Mouse (Mus musculus) heart, embryonic 16.5 days (tissue): ENCODE measurements around the gene Glyatl3. TPM values are rescaled to one million over a fixed set of nuclear protein-coding genes. Genes with fewer than 3 reads are reported as not detected.

Source experiments
- ATAC-seq: fragments of 200-750 bp; cut with Nextera tagmentation; replicated peaks from 2 replicates; pipeline ENCODE4 v1.8.0; 2017; ENCODE audit warnings: moderate number of reproducible peaks; ENCODE audit not compliant: insufficient read depth, low FRiP score; ENCODE audit errors: extremely low read depth
- H3K27ac ChIP-seq: fragments of 300-500 bp; sonication (generic); 2 replicates; pipeline ENCODE4 v1.5.1; 2014; ENCODE audit warnings: mild to moderate bottlenecking, low read length, control low read depth, moderate library complexity
- H3K27me3 ChIP-seq: fragments of 300-500 bp; sonication (generic); 2 replicates; pipeline ENCODE4 v1.6.1; 2014; ENCODE audit warnings: low read length, mixed read lengths; ENCODE audit not compliant: control insufficient read depth, insufficient read depth
- H3K36me3 ChIP-seq: fragments of 300-500 bp; sonication (generic); 2 replicates; pipeline ENCODE4 v1.6.1; 2014; ENCODE audit not compliant: control insufficient read depth, insufficient read depth
- H3K4me1 ChIP-seq: fragments of 300-500 bp; sonication (generic); 2 replicates; pipeline ENCODE4 v1.6.1; 2014; ENCODE audit warnings: low read length, mixed read lengths; ENCODE audit not compliant: control insufficient read depth, insufficient read depth
- H3K4me2 ChIP-seq: fragments of 300-500 bp; sonication (generic); 2 replicates; pipeline ENCODE4 v1.6.1; 2014; ENCODE audit warnings: low read depth, mild to moderate bottlenecking, control low read depth, low read length
- H3K4me3 ChIP-seq: fragments of 300-500 bp; sonication (generic); 2 replicates; pipeline ENCODE4 v1.5.1; 2014; ENCODE audit warnings: mild to moderate bottlenecking, control low read depth, low read length
- H3K9ac ChIP-seq: fragments of 300-500 bp; sonication (generic); 2 replicates; pipeline ENCODE4 v1.6.1; 2014; ENCODE audit warnings: low read length, control low read depth
- H3K9me3 ChIP-seq: fragments of 300-500 bp; sonication (generic); replicated peaks from 2 replicates; pipeline ENCODE4 v1.6.1; 2016; ENCODE audit warnings: low read length; ENCODE audit not compliant: control insufficient read depth
- WGBS: fragments of 180-500 bp; shearing (Covaris S2); extraction: QIAGEN DNeasy Blood & Tissue Kit; methylation state at CpG from one replicate; pipeline ENCODE4 v1.1.7; 2014; 5-methylcytosine and 5-hydroxymethylcytosine counted together
- polyA plus RNA-seq: library from polyadenylated mRNA; unstranded; fragments of >200 nt; fragmentation: Nextera tagmentation; extraction: Ambion mirVana; gene quantifications from 2 replicates; pipeline ENCODE4 v1.2.1, GENCODE M21; 2015

Gene Glyatl3
- polyA plus RNA-seq, 1 experiment from 2014 or later = not detected

DNA sequence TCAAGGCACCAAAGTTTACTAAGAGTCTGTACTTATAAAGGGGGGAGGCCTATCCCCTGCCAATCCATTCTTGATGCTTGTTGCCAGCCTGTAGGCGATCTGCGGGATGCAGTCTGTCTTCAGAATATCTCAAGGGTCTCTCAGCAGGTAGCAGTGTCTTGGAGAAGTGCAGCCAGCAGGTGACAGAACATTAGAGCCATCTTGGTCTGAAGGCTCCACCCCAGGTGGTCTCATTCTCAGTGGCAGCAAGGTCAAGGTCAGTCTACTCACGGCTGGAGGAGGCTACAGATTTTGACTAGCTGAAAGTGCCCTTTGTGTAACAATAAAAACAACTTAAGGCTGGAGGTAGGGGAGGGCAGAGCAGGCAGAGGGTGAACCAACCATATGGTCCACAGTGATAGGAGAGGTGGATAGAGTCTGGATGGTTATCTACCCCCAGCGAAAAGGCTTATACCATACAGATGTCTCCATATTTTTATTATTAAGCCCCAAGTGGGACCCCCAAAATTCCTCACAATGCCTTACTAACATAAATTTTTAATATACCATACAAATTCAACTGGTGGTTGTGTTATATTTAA, 14.3 kb downstream of the Glyatl3 start:
- Histone ChIP-seq H3K9me3 (no peaks in the 10 kb centered on the region), H3K4me1 (0 out of 2 replicates have a peak, but pooled peaks cover 2% of the 10 kb centered on the region), H3K27me3 (no peaks in the 10 kb centered on the region), H3K36me3 (no peaks in the 10 kb centered on the region), H3K4me3 (no peak overlapping the region), H3K4me2 (no peak overlapping the region), H3K9ac (no peak overlapping the region), H3K27ac (no peak overlapping the region)
- no peak for ATAC-seq
- 50% methylated on average over 4 of the region's 4 CpGs for WGBS

- WGBS = 63% methylated on average over 1 of the region's 1 CpGs
- Histone ChIP-seq H3K9me3 (no peaks in the 10 kb centered on the region), H3K27me3 (no peaks in the 10 kb centered on the region), H3K9ac (no peak overlapping the region), H3K4me3 (no peak overlapping the region), H3K4me2 (no peak overlapping the region), H3K36me3 (no peaks in the 10 kb centered on the region), H3K27ac (no peak overlapping the region), H3K4me1 (no peaks in the 10 kb centered on the region)
- ATAC-seq = no peak
Measured at GRCm38 (mm10) chr17:40896863-40897262, 17.3 kb downstream of the Glyatl3 start.

DNA sequence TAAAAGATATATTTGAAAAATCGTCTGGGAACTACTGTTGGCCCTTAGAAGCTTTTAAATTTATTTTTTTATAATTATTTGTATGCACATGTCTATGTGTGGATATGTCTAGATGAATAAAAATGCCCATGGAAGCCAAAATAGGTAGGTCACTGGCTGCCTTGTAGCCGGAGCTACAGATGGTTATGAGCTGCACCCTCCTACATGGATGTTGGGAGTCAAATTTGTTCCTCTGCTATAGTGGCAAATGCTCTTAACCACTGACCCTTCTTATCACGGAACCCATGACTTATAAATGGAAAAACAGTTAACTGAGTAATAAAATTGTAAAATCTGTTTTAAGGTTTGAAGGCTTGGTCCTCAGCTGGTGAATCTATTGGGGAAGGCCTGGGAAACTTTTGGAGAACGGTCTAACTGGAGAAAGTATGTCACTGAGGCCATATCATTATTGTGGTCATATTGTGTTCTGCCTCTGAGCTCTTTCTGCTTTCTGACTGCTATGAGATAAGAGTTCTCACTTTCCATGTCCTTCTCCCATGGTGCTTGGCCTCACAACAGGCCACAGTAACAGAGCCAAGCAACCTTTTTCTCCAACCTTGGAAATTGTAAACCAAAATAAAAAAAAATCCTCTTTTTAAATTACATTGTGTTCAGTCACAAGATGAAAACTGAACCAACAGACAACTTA, 26.2 kb downstream of the Glyatl3 start:
- no peaks in the 10 kb centered on the region for H3K36me3 ChIP-seq
- H3K4me3 ChIP-seq = no peak overlapping the region
- no peak overlapping the region for H3K4me2 ChIP-seq
- no peak for ATAC-seq
- no peak overlapping the region for H3K9ac ChIP-seq
- WGBS = 73% methylated on average over 4 of the region's 4 CpGs
- H3K9me3 ChIP-seq = no peaks in the 10 kb centered on the region
- H3K27ac ChIP-seq = no peak overlapping the region
- no peaks in the 10 kb centered on the region for H3K27me3 ChIP-seq
- no peaks in the 10 kb centered on the region for H3K4me1 ChIP-seq

- 74% methylated on average over 4 of the region's 4 CpGs for WGBS
- H3K4me2 ChIP-seq = no peak overlapping the region
Measured at GRCm38 (mm10) chr17:40885155-40885554, 29.0 kb downstream of the Glyatl3 start.

DNA sequence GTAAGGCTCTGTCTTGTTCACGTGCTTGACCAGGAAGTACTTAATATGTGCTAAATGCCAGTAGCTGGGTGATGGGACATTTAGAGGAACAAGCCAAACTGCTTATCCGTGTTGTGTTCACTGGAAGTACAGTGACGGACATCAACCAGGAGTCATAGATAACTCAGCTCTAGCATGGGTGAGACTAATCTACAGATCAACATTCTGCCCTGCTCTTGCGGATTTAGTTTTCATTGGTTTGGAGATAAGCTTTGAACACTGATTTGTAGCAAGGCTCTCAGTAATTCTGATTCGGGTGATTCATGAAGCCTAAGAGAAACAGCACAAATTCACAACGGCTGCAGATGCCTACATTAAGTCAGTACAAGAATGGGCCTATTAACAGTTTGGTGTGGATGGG, 32.0 kb downstream of the Glyatl3 start:
- Histone ChIP-seq H3K4me2 (no peak overlapping the region), H3K9ac (no peak overlapping the region), H3K27ac (no peak overlapping the region), H3K9me3 (no peaks in the 10 kb centered on the region), H3K27me3 (no peaks in the 10 kb centered on the region), H3K36me3 (no peaks in the 10 kb centered on the region), H3K4me1 (peaks cover 15% of the 10 kb centered on the region), H3K4me3 (no peak overlapping the region)
- no peak for ATAC-seq
- 90% methylated on average over 6 of the region's 6 CpGs for WGBS

More at GRCm38 (mm10) chr17:40885155-40885554, 29.0 kb downstream of the Glyatl3 start:
- H3K4me3 ChIP-seq = no peak overlapping the region
- H3K27ac ChIP-seq = no peak overlapping the region
- no peak for ATAC-seq
- H3K9me3 ChIP-seq = no peaks in the 10 kb centered on the region
- H3K27me3 ChIP-seq = no peaks in the 10 kb centered on the region
- no peak overlapping the region for H3K9ac ChIP-seq
- H3K36me3 ChIP-seq = no peaks in the 10 kb centered on the region
- peaks cover 3% of the 10 kb centered on the region; the same call in 1 of the 2 replicates for H3K4me1 ChIP-seq

DNA sequence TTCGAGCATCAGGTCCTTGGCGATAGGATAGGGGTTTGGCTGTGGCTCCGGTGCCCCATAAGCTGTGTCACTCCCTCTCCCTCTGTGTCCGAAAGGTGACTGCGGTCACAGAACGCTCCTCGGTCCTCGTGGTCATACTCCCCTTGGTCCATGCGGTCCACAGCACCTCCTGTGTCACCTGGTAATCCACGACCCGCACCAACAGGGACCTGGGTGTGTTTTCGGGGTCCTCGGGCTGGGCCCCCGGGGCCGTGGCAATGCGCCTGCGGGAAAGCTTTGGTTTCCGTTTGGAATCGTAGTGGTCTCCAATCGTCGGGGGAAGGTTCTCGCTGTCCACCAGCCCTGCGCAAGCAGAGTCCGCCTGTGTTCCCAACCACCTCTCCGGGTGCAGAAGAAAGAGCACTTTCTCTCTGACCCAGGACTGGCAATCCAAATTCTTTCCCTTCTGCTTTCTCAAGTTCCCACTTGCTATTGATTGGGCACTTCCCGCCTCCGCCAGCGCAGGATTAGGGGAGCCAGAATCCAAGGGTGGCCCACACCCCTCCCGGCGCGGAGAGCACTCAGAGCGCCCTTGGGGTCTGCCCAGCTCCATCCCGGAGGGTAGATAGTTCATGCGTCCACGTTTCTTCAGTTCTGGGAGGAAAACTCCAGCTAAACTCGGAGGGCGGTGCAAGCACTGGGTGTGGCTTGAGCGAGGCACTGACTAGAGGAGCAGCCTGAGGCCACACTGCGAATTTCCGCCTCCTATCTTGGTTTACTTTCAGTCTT, 34.0 kb downstream of the Glyatl3 start, which contains the start of gene 9130008F23Rik:
Gene 9130008F23Rik, minus strand, starts transcription at position 636 of the 768 bp plus-strand sequence.
- Histone ChIP-seq H3K4me1 (peaks cover 15% of the 10 kb centered on the region), H3K27me3 (no peaks in the 10 kb centered on the region), H3K36me3 (no peaks in the 10 kb centered on the region), H3K9ac (peak within 1 kb of the TSS; percentile 92), H3K27ac (peak within 1 kb of the TSS; percentile 82), H3K4me2 (peak within 1 kb of the TSS; percentile 80), H3K4me3 (peak within 1 kb of the TSS; percentile 91), H3K9me3 (no peaks in the 10 kb centered on the region)
- under 1% methylated on average over 40 of the region's 40 CpGs for WGBS
- ATAC-seq = peak; percentile 85

GRCm38 (mm10) chr17:40879528-40879923, 34.6 kb downstream of the Glyatl3 start:
- Histone ChIP-seq H3K27ac (peak overlapping the region; percentile 82; the same call in 1 of the 2 replicates), H3K4me2 (peak overlapping the region; percentile 80), H3K4me3 (peak overlapping the region; percentile 91), H3K36me3 (no peaks in the 10 kb centered on the region), H3K9ac (peak overlapping the region; percentile 92), H3K9me3 (no peaks in the 10 kb centered on the region), H3K4me1 (peaks cover 15% of the 10 kb centered on the region), H3K27me3 (no peaks in the 10 kb centered on the region)
- no peak for ATAC-seq
- 5% methylated on average over 6 of the region's 6 CpGs for WGBS

- Histone ChIP-seq H3K9me3 (no peaks in the 10 kb centered on the region), H3K4me3 (peak overlapping the region; percentile 91), H3K36me3 (no peaks in the 10 kb centered on the region), H3K4me1 (peaks cover 15% of the 10 kb centered on the region), H3K27ac (no peak overlapping the region), H3K9ac (peak overlapping the region; percentile 29; the same call in 1 of the 2 replicates), H3K27me3 (no peaks in the 10 kb centered on the region), H3K4me2 (peak overlapping the region; percentile 80)
- 27% methylated on average over 3 of the region's 3 CpGs for WGBS
- no peak for ATAC-seq
Measured at GRCm38 (mm10) chr17:40877741-40878140, 36.4 kb downstream of the Glyatl3 start.

DNA sequence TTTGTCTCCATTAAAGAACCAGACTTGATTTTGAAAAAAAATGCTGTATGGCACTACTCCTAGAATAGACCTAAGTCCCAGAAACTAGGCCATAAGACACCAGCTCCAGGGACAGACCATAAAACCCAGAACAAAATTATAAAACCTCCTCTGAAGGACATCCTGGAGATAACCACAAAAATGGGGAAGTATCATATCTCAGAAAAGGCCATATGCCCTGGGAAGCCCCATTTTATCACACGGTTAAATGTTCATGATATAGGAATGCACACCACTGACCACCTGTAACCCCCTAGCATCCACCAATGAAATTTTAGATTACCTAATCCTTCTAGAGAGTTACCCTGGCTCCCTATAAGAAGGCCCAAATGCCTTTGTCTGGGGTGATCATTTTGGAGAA, 38.6 kb downstream of the Glyatl3 start:
- no peak for ATAC-seq
- no peak overlapping the region for H3K4me3 ChIP-seq
- H3K4me2 ChIP-seq = no peak overlapping the region
- peaks cover 12% of the 10 kb centered on the region for H3K4me1 ChIP-seq
- no peaks in the 10 kb centered on the region for H3K36me3 ChIP-seq
- H3K9me3 ChIP-seq = no peaks in the 10 kb centered on the region
- H3K27ac ChIP-seq = no peak overlapping the region
- H3K27me3 ChIP-seq = no peaks in the 10 kb centered on the region
- H3K9ac ChIP-seq = no peak overlapping the region
- WGBS = 89% methylated on average over 1 of the region's 1 CpGs
